Mouse (Mus musculus): ENCODE measurements around the gene Wipf1.
"Not testable (repeated sequence)": the region's sequence is repeated elsewhere in the genome, so short reads cannot be mapped to it uniquely, and the experiment has no call there.

Gene Wipf1

DNA sequence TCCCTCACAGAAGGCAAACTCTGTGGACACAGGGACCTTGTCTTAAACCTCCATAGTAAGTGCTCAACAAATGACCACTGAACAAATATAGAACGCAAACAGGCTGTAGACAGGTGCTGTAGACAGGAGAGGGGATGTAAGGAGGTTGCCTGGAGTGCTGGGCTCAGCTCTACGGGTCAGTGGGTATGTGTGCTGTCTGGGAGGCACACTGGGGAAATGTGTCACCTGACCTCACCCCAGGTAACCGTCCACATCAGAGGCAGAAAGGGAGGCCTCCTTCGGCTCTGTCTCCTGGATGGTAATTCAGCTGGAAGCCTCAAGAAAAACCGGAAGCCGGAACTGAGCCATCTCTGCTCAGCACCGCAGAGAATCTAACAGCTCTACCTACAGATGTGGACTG is 21.6 kb downstream of the Wipf1 start:
- no peak for DNase-seq (ENCODE audit: low read depth, low spot score)

DNA sequence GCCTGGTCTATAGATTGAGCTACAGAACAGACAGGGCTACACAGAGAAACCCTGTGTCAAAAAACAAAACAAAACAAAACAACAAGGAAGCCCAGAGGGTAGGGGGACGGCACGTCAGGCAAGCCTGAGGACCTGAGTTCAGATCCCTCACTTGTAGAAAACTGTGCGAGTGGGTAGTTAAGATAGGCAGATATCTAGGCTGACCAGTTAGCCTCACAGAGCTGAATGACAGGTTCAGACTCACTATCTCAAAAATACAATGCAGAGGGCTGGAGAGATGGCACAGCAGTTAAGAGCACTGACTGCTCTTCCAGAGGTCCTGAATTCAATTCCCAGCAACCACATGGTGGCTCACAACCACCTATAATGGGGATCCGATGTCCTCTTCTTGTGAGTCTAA is 23.2 kb downstream of the Wipf1 start:
- not testable (repeated sequence) for DNase-seq (ENCODE audit: low read depth, low spot score)

DNA sequence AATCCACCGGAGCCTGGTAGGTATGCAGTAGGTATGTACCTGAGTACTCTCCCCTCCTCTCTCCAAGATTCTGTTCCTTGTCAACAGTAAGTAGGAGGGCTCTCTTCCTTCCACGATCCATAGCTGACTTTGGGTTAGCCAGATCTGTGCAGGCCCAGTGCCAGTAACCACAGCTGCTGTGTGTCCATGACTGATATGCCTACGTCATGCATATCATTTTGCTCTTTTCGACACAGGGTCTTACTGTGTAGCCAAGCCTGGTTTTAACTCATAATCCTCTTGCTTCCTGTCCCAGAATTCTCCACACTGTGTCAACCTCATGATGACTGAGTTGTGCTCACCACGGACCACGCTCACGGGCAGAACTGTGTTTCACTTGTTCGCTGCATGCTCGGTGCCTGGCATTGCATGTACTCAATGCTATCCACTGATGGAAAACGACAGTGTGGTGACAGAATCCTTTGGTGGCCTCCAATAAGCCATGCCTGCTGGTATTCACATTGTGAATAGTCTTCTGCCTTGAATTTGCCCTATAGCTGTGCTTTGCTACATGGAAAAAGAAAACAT is 26.6 kb downstream of the Wipf1 start:
- DNase-seq (ENCODE audit: low read depth, low spot score) = no peak

DNA sequence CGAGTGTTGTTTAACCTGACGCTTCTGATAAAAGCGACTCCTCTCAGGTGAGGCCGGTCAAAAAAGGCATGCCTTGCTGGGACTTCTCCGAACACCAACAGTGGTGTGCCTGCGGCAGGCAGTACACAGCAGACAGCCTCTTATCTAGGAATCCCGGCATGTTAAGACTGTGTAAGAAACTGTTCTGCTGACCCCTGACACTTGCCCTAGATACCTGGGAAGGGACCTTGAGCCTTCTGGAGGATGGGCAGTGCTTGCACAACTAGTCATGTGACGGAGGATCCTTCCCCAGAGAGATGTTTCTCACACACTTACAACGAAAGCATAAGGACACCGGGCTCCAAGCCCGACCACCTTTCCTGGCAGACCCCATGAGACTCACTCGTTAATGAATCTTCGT is 28.7 kb downstream of the Wipf1 start:
- no peak for DNase-seq (ENCODE audit: low read depth, low spot score)

DNA sequence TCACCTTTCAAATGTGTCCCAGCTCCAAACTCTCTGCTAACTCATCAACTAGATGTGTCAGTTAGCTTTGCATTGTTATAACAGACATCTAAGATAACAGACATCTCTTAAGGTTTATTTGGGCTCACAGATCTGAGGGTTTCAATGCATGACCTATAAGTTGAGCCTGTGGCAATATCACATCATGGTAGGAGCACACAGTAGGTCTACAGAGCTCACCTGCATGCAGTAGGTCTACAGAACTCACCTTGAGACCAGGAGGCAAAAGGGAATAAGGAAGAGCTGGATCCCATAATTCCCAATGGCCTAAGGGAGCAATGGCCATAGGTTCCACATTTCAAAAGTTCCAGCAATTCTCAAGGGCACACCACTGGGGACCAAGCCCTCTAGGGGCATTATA is 31.2 kb downstream of the Wipf1 start:
- no peak for DNase-seq (ENCODE audit: low read depth, low spot score)

DNA sequence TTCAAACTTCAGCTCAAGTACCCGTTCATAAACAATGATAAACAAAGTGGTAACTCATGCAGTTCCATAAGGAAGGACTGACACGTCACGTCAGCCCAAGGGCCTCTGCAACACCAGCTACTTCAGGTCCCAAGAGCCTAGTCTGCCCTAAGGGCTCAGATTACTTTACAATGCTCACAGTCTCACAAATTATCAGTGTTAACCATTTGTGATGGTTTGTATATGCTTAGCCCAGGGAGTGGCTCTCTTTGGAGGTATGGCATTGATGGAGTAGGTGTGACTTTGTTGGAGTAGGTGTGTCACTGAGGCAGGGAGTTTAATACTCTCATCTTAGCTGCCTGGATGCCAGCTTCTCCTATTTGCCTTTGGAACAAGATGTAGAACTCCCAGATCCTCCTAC is 32.0 kb downstream of the Wipf1 start:
- no peak for DNase-seq (ENCODE audit: low read depth, low spot score)

DNA sequence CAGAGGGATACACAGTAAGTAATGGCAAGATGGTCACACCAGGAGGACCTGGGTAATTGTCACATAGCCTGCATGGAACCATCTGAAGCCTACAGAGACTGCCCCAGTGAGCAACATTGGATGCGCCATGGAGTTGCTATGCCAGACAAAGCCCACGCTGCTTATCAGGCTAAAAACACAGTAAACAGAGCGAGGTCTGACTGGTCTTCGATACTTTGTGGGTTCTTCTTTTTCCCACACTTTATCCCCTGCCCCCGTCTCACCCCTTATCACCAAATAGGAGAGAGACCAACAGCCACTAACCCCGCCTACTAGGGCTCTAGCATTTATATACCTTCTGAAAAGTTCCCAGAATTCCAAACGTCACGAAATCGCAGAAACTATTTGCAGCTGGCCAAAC is 32.6 kb downstream of the Wipf1 start:
- no peak for DNase-seq (ENCODE audit: low read depth, low spot score)

DNA sequence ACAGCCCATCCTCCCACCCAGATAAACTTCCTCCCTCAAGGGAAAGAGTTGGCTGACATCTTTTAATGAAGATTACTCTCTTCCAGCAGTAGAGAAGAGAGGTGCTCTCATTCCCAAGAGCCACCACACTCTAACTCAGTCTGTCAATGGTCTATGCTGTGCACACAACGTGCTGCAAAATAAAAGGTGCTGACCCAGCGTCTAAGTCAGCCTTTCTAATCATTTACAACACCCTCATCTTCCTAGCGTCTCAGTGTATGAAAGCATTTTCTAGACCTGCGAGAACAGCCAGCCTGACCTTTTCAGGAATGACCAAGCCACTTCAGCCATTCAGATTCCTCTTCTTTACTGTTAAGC is 33.2 kb downstream of the Wipf1 start:
- DNase-seq (ENCODE audit: low read depth, low spot score) = no peak

DNA sequence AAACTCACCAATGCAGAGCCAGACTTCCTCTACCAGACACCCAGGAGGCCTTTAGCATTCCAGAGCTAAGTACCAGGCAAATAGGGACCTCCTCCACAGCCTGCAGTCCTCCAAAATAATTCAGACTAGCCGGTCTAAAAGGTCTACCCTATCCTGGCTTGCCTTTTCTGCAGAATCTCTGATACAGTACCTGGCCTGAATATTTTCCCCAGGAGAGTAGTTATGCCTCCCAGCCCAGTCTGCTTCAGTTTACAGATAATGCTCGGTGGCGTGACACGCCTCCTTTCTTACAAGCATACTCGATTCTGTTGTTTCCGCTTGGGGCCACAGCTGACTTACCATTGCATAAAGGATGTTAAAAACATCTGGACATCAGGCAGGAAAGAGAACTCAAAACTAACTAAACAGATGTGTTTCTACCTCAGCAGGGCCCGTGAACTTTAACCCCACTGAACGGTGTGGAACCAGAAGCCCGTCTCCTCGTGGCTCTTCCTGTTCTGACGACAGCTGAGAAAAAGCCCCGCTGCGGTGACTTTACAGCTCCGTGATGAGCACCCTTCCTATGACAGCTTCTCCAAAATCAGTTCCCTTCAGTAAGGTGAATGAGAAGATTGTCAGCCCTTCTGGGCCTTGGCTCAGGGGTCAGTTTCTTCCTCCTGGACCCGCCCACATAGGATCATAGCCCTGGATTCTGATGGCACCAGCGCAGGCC is 33.8 kb downstream of the Wipf1 start:
- peak; percentile 78 for DNase-seq (ENCODE audit: low read depth, low spot score)

DNA sequence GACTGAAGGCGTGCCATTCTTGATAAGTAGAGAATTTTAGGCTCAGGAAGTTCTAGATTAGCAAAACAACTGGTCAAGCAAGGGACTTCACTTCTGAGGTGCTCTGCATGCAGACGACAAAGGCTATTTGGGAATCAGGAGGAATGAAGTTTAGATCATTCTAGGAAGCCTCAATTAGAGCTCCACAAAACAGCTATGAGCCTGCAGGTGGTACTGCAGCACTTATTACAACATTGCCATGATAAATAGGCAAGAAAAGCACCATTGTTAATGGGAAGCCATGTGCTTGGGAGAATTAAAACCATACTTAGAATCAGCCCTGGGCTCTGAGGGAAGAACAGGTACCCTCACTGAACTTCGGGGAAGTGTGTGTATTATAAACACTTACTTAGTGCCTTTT is 36.0 kb downstream of the Wipf1 start:
- no peak for DNase-seq (ENCODE audit: low read depth, low spot score)

DNA sequence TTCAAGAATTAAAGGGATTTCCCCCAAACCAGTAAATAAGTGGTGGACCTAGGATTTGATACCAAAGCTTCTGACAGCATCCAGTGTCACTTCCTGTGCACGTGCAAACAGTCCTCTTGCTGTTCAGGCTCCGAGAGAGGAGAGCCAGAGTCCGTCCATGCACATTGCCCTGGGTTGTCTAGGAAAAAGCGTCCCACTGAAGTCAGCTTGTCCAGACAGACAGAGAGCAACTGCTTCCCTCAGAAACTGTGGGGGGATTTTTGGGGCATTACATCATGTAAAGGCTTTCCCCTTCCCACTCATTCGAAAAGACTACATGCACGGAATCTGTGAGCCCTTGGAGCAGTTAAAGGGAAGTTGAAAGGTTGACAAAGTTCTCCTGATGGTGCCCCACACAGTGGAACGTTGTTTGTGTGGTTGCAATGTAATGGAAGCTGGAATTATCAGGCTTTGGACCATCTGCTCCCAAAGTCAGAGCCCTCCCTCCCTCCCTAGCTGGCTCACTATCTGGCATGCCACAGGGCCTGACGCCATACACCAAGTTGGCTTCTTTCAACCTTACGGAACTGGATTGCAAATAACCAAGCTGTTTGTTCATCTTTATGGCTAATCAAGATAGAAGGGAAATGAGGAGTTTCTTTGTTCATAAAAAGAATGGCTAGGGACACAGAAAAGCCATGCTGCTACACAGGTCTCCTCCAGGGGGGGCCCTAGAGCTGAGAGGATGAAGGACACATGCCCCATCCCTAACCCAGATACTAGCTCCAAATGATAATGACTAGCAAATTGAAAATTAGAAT is 37.9 kb downstream of the Wipf1 start:
- DNase-seq (ENCODE audit: low read depth, low spot score) = no peak

DNA sequence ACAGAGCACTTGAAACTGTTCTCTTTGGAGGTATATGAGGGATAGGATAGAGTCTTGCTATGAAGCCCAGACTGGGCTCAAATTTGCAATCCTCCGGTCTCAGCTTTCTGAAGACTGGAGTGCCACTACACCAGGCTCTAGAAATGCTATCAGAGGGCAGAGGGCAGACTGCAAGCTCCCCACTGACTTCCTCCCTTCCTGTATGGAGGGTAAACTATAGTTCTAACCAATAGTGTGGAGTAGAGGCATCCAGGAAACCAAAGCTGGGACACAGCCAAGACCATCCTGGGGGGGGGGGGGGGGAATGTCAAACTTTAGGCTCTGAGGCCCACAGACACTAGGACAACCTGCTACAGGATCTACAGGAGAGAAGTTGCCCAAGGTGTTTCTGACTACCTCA is 39.1 kb downstream of the Wipf1 start:
- no peak for DNase-seq (ENCODE audit: low read depth, low spot score)

DNA sequence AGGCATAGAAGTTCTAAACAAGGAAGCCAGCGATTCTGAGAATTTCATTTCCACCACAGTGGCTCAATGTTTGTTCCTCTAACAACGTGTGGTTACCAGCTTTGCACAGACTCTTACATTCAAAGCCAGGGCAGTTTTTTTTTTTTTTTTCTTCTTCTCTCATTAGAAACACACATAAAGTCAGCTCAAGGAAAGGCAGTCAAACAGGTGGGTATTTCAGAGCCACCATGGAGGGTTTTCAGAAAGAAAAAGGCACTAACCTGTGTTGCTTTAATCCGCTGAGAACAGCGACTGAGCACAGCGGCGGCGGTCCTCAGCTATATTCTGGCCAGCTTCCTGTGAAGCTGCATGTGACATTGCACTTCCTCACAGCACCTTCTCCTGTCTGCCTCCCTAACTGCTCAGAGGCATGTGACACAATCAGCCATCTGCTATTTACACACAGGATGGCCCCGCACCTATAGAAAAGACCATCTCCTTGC is 43.4 kb downstream of the Wipf1 start:
- no peak for DNase-seq (ENCODE audit: low read depth, low spot score)

DNA sequence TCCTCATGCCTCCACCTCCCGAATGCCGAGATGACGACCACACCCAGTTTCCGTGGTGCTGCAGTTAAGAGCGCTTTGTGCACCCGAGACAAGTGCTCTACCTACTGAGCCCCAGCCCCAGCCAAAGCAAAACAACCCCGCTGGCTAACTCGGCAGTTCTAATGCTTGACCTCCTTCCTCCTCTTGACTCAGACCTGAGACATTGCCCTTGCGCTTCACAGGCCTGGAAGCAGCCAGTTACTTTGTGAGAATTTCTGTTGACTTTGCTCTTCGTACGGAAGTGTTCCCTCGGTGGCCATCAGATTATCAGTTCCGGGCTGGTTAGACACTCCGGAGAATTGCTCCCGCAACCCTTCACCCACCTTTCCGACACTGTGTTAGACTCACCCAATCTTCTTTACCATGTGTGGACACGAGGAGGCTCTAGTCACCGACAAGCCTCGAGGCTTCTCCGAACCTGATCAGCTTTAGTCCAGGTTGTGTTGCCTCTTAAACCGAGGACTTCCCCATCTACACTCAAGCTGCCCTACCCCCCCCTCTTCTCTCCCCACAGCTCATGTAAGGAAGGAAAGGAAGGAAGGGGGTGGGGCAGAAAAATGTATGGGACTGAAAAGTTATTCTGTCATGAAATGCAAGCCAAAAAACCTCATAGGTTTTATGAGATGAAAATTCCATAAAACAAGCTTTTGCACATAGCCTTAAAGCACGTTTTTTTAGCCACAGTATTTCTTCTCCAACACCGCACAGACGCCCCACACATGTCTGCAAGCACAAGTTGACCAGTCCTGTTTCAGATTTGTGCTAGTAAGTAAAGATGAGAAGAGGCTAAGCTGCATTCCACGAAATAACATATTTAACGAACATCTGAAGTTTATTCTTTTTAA is 44.1 kb downstream of the Wipf1 start:
- DNase-seq (ENCODE audit: low read depth, low spot score) = no peak

DNA sequence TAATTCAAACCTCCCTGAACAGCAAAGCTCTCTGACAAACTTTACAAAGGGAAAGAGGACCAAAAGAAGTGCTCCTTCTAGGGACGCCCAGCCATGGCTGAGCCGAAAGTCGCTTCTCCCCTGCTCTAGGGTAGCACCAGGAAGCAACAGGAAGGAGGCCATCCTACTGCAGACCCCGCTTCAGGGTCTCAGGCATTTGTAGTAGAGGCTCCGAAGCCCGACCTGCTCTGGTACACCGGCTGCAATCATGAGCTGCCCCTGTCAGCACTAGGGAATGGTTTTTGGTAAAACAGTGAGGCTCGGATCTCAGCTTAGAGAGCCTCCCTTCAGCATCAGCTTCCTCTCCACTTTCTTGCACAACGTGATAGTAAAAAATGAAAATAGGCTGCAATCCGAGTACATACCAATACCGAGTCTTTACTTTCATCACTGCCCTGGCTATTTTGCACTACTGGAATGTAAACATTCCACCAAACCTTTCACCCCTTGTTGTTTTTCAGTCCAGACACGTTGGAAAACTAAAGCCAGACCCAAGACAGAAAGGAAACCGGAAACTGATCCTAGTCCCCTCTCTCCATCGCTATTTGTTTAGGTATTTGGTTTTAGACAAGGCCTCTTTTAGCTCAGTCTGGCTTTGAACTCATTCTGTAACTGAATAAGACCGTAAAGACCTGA is 44.8 kb downstream of the Wipf1 start:
- DNase-seq (ENCODE audit: low read depth, low spot score) = no peak

DNA sequence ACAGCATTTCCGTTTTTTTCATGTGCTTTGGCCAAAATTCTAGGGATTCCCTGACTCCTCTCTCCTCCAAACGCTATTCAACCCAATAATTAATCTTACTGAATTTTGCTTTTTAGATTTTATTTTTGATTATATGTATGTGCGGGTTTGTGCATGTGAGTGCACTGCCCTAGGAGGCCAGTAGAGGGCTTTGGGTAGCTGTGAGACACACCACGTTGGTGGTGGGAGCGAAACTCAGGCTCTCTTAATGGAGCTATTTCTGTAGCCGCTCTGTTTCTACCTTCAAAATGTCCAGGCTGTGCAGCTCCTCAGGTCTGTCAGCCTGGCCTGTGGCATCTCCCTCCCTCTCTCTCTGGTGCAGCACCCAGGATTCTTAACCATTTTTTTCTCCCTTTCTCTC is 50.7 kb downstream of the Wipf1 start:
- DNase-seq (ENCODE audit: low read depth, low spot score) = no peak

DNA sequence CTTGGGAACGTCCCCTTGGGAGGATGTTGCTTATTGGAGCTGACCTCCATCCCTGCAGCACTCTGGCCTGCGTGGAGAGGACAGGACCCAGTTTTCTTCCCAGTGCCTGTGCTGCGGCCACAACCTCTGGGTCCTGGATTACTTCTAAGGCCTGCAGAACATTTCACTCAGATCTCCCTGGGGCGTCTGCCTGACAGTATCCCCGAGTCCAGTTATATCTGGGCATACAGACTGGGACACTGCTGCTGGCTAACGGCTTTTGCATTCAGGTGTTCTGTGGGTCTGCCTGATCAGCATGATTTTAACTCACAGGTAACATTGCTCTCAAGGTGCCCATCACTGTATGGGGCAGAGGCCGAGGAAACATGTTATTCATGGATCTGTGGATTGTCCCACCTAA is 52.0 kb downstream of the Wipf1 start:
- DNase-seq (ENCODE audit: low read depth, low spot score) = no peak

DNA sequence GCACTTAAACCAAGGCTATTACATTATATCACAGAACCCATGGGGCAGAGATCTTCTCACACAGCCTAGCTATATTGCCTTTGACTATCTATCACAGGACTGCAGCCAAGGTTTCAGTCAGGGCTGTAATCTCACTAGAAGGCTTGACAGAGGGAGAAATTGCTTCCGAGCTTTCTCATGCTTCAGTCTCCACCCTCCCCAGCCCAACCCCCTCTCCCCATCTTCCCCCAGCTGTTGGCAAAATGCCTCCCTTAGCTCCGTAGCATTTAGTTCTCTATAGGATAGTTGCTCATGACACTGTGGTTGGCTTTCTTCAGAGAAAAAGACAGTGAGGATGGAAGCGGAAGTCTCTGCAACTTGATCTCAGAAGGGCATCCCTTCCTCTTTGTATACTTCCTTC is 54.0 kb downstream of the Wipf1 start:
- no peak for DNase-seq (ENCODE audit: low read depth, low spot score)

DNA sequence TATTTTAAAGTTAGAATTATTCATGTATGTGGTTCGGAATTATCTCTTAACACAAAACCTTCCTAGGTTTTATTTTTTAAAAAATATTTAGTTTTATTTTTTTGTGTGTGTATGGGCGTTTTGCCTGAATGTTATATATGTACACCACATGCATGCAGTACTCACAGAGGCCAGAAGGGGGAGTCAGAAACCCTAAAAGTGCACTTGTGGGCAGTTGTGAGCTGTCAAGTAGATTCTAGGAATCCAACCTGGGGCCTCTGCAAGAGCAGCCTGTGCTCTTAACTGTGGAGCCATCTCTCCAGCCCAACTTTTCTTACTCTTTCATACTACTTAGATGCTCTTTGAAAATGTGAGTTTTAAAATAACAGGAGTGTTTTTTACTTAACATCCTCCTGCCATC is 57.4 kb downstream of the Wipf1 start:
- DNase-seq (ENCODE audit: low read depth, low spot score) = no peak

DNA sequence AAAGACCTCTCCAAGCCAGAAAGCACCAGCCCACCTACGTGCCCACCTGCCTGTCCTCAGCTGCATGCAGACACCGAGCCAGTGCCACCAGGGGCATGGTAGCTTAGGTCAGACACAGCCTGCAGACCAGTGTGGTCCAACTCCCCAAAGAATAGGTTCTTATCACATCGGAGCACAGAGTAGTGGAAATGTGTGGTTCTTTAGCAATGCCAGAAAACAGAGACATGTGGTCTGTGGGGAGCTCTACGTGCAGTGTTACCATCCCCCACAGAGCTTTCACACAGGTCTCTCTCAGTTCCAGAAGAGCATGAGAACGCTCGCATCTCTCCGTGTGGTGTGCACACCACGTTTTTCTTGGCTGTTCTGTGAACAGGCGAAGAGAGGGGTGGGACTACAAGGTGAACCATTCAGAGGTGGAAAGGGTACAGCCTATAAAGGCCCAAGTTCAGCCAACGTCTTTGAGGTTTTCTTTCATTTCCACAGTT is 59.3 kb downstream of the Wipf1 start:
- DNase-seq (ENCODE audit: low read depth, low spot score) = no peak

DNA sequence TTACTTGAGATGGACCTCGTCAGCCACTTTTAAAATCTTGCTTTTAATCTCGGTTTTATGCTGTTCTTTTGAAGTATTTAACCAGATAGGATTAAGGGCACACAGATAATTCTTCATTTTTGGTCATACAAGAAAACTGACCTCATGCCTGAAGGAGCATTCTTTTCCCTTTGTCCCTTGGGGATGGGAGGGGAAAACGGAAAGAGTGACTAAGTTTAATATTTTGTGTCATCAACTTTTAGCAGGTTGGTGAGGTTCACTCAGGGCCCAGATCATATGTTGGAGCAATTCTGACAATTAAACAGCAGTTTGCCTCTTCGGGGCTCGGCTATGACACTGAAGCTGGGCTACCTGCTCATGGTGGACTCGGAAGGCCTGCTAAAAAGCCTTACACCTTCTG is 60.0 kb downstream of the Wipf1 start:
- no peak for DNase-seq (ENCODE audit: low read depth, low spot score)
